Mouse (Mus musculus) small intestine, adult 2 months (tissue): ENCODE data around the gene Hoxd9.
A peak's percentile ranks its signal among the peaks of the same experiment; 100 is the strongest.

Source experiments
- CTCF ChIP-seq: fragments of 200-500 bp; IDR thresholded peaks from 2 replicates; pipeline ENCODE4 v1.5.1; 2012; ENCODE audit warnings: low read depth, mild to moderate bottlenecking, control low read depth, inconsistent platforms, low read length, moderate library complexity, mixed read lengths; ENCODE audit not compliant: insufficient replicate concordance, insufficient read length; ENCODE audit errors: extremely low read depth
- POLR2A ChIP-seq: fragments of 200-500 bp; IDR thresholded peaks from 2 replicates; pipeline ENCODE4 v1.6.1; 2012; ENCODE audit warnings: low read depth, mild to moderate bottlenecking, control low read depth, inconsistent platforms, low read length, moderate library complexity

- TF ChIP-seq POLR2A (no peak), CTCF (peak; percentile 85)
Measured at GRCm38 (mm10) chr2:74715504-74716241, 18.1 kb downstream of the Hoxd9 start.
